ENCODE assay signal across 8 mouse cellular contexts in the genomic region with DNA sequence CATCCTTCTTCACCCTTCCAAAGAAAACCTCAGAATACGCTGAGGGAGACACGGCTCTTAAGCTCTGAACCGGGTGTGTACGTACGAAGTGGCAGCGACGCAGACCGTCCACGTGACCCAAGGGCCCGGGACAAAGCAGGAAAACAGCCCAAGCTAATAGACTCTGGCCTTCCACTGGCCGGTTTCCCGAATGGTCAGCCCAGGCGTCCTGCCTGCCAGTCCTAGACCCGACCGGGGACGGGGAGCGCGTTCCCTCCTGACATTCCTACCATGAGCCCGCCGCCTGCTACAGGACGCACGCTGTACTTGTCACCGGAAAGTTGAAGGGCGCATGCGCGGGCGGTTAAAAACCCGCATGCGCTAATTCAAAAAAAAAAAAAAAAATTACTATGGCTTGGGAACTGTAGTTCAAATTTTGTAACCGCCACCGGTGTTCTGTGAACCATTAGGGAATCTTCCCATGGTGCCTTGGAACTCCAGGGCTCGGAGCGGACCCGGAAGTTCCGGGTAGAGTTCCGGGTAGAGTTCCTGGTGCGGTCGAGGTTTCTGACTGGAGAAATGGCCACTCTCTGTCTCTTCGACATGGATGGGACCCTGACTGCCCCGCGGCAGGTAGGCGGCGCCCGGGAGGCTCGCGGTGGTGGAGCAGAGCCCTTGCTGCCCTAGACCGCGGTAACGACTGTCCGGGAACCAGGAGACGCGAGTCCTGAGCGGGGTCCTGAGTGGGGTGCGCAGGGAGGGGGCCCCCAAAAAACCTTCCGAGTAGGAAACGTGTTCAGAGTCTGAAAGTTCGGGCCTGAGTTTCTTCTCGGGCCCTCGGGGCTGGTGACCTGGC. TPM values are rescaled to one million over a fixed set of nuclear protein-coding genes. Genes with fewer than 3 reads are reported as not detected.
A peak's percentile ranks its signal among the peaks of the same experiment; 100 is the strongest.
DNase-seq lines count a peak whose midpoint lies in the region; ATAC-seq and TF ChIP-seq lines count a peak whose summit lies in the region.

TSS of gene Pmm2 (plus strand) at position 458 of the 835 bp plus-strand sequence.
TSS of gene Tmem186 (minus strand) at position 496 of the 835 bp plus-strand sequence.

- H3K4me3 ChIP-seq in E14TG2a.4 (replicated peaks; ENCODE audit: low read length) = peak within 1 kb of the TSS; percentile 96
- H3K4me3 ChIP-seq in forebrain, embryonic 12.5 days (replicated peaks) = peak within 1 kb of the TSS; percentile 79
- peak within 1 kb of the TSS; percentile 86 for H3K4me3 ChIP-seq in heart, postnatal 0 days (ENCODE audit: low read depth, low read length)
- peak within 1 kb of the TSS; percentile 81 for H3K4me3 ChIP-seq in liver, embryonic 16.5 days (ENCODE audit: low read depth, low read length)
- H3K4me3 ChIP-seq in neural tube, embryonic 13.5 days = peak within 1 kb of the TSS; percentile 83
- peak within 1 kb of the TSS; percentile 99 for H3K4me3 ChIP-seq in testis, adult 2 months (ENCODE audit: control insufficient read depth, low read depth, low read length)

- peak; percentile 85 for DNase-seq in c-Kit-positive CD71-positive TER-119-positive erythroid progenitor cells, embryonic 14.5 days (ENCODE audit: low spot score)
- DNase-seq in heart, postnatal 0 days (ENCODE audit: low spot score) = peak; percentile 95
- DNase-seq in kidney, postnatal 4 days = peak; percentile 85 to 92

- H3K4me1 ChIP-seq in E14TG2a.4 (replicated peaks; ENCODE audit: low read depth, low read length) = peaks cover 60% of the 10 kb centered on the region
- peaks cover 21% of the 10 kb centered on the region for H3K4me1 ChIP-seq in forebrain, embryonic 12.5 days
- H3K4me1 ChIP-seq in heart, postnatal 0 days (ENCODE audit: control insufficient read depth, insufficient read depth) = peaks cover 12% of the 10 kb centered on the region
- H3K4me1 ChIP-seq in liver, embryonic 16.5 days (ENCODE audit: control insufficient read depth, low read depth, low read length) = peaks cover 34% of the 10 kb centered on the region
- peaks cover 31% of the 10 kb centered on the region for H3K4me1 ChIP-seq in neural tube, embryonic 13.5 days (replicated peaks)
- peaks cover 8% of the 10 kb centered on the region for H3K4me1 ChIP-seq in testis, adult 2 months (ENCODE audit: control insufficient read depth, insufficient read depth, low read length)

- H3K36me3 ChIP-seq in E14TG2a.4 (ENCODE audit: insufficient read depth, low read length) = peaks cover 68% of the 10 kb centered on the region
- peaks cover 21% of the 10 kb centered on the region for H3K36me3 ChIP-seq in forebrain, embryonic 12.5 days (replicated peaks)
- peaks cover under 1% of the 10 kb centered on the region for H3K36me3 ChIP-seq in heart, postnatal 0 days (replicated peaks; ENCODE audit: control insufficient read depth, insufficient read depth, low read length)
- peaks cover 8% of the 10 kb centered on the region for H3K36me3 ChIP-seq in liver, embryonic 16.5 days (ENCODE audit: control insufficient read depth, insufficient read depth)
- H3K36me3 ChIP-seq in neural tube, embryonic 13.5 days = peaks cover 19% of the 10 kb centered on the region
- no peaks in the 10 kb centered on the region; the same call in 1 of the 2 replicates for H3K36me3 ChIP-seq in testis, adult 2 months (ENCODE audit: control insufficient read depth, insufficient read depth, low read length)

- H3K9me3 ChIP-seq in E14TG2a.4 (ENCODE audit: low read length) = no peaks in the 10 kb centered on the region
- H3K9me3 ChIP-seq in forebrain, embryonic 12.5 days = no peaks in the 10 kb centered on the region
- H3K9me3 ChIP-seq in heart, postnatal 0 days (replicated peaks; ENCODE audit: control insufficient read depth, low read length) = no peaks in the 10 kb centered on the region
- no peaks in the 10 kb centered on the region for H3K9me3 ChIP-seq in liver, embryonic 16.5 days (replicated peaks; ENCODE audit: control insufficient read depth, low read length)
- no peaks in the 10 kb centered on the region for H3K9me3 ChIP-seq in neural tube, embryonic 13.5 days

- H3K9ac ChIP-seq in forebrain, embryonic 12.5 days = peak within 1 kb of the TSS; percentile 86
- peak within 1 kb of the TSS; percentile 84 for H3K9ac ChIP-seq in heart, postnatal 0 days (replicated peaks; ENCODE audit: low read depth, low read length)
- peak within 1 kb of the TSS; percentile 95 for H3K9ac ChIP-seq in liver, embryonic 16.5 days (ENCODE audit: low read depth, low read length)
- H3K9ac ChIP-seq in neural tube, embryonic 13.5 days = peak within 1 kb of the TSS; percentile 84

- under 1% methylated on average over 59 of the region's 59 CpGs for WGBS in forebrain, embryonic 12.5 days
- WGBS in heart, postnatal 0 days = under 1% methylated on average over 59 of the region's 59 CpGs
- under 1% methylated on average over 59 of the region's 59 CpGs for WGBS in liver, embryonic 16.5 days (ENCODE audit: insufficient replicate concordance)
- under 1% methylated on average over 59 of the region's 59 CpGs for WGBS in neural tube, embryonic 13.5 days

- no peak for TF ChIP-seq CTCF in E14TG2a.4 (conservative IDR thresholded peaks at IDR 0.05; ENCODE audit: low read length)
- TF ChIP-seq CTCF in heart, postnatal 0 days (IDR thresholded peaks at IDR 0.05; ENCODE audit: low read depth) = 0 out of 2 replicates have a peak, but pooled peaks have one; percentile 3
- no peak for TF ChIP-seq CTCF in testis, adult 2 months (IDR thresholded peaks at IDR 0.05; ENCODE audit: control insufficient read depth, insufficient read depth, insufficient replicate concordance, low read depth, low read length)

- TF ChIP-seq POLR2A in testis, adult 2 months (IDR thresholded peaks at IDR 0.05; ENCODE audit: control insufficient read depth, low read depth, low read length) = peak; percentile 59

- H3K27ac ChIP-seq in forebrain, embryonic 12.5 days = peak within 1 kb of the TSS; percentile 88
- peak within 1 kb of the TSS; percentile 91 for H3K27ac ChIP-seq in heart, postnatal 0 days (ENCODE audit: low read depth)
- H3K27ac ChIP-seq in liver, embryonic 16.5 days (ENCODE audit: low read length) = peak within 1 kb of the TSS; percentile 95
- H3K27ac ChIP-seq in neural tube, embryonic 13.5 days (replicated peaks) = peak within 1 kb of the TSS; percentile 83
- H3K27ac ChIP-seq in testis, adult 2 months (ENCODE audit: control insufficient read depth, insufficient read depth, low read depth, low read length) = peak within 1 kb of the TSS; percentile 98

- H3K4me2 ChIP-seq in forebrain, embryonic 12.5 days = peak within 1 kb of the TSS; percentile 89
- peak within 1 kb of the TSS; percentile 82 for H3K4me2 ChIP-seq in heart, postnatal 0 days (ENCODE audit: low read depth, low read length)
- H3K4me2 ChIP-seq in liver, embryonic 16.5 days (ENCODE audit: low read depth, low read length) = peak within 1 kb of the TSS; percentile 79
- H3K4me2 ChIP-seq in neural tube, embryonic 13.5 days = peak within 1 kb of the TSS; percentile 96

- H3K27me3 ChIP-seq in E14TG2a.4 (ENCODE audit: insufficient read depth, low read length) = no peaks in the 10 kb centered on the region
- H3K27me3 ChIP-seq in forebrain, embryonic 12.5 days = no peaks in the 10 kb centered on the region
- H3K27me3 ChIP-seq in heart, postnatal 0 days (ENCODE audit: control insufficient read depth, insufficient read depth, low read length) = no peaks in the 10 kb centered on the region
- H3K27me3 ChIP-seq in liver, embryonic 16.5 days (ENCODE audit: control insufficient read depth, insufficient read depth, low read depth, low read length) = no peaks in the 10 kb centered on the region
- H3K27me3 ChIP-seq in neural tube, embryonic 13.5 days = no peaks in the 10 kb centered on the region
- no peaks in the 10 kb centered on the region for H3K27me3 ChIP-seq in testis, adult 2 months (ENCODE audit: control insufficient read depth, insufficient read depth, low read length)

- peak; percentile 54; the same call in 1 of the 2 replicates for TF ChIP-seq EP300 in heart, postnatal 0 days (IDR thresholded peaks at IDR 0.05; ENCODE audit: low read depth)

- peak; percentile 92 for ATAC-seq in forebrain, embryonic 12.5 days (ENCODE audit: low FRiP score)
- ATAC-seq in heart, postnatal 0 days (ENCODE audit: insufficient read depth, low read depth) = peak; percentile 93
- ATAC-seq in liver, embryonic 16.5 days (ENCODE audit: low read depth) = peak; percentile 85
- peak; percentile 95 for ATAC-seq in neural tube, embryonic 13.5 days (ENCODE audit: low read depth)

RNA-seq across cellular contexts. Expression of gene Pmm2, which starts in this region (rescaled TPM):
- polyA plus RNA-seq in forebrain, embryonic 12.5 days (2016; fragmentation: Nextera tagmentation; extraction: Ambion mirVana) = 46.7 and 54.1 TPM in 2 replicates
- total RNA-seq in heart, postnatal 0 days (2014; rRNA removed; ENCODE audit: low replicate concordance) = 26.2 and 26.8 TPM in 2 replicates
- 34.4 and 36.6 TPM in 2 replicates for polyA plus RNA-seq in heart, postnatal 0 days (2015; fragmentation: Nextera tagmentation; extraction: Ambion mirVana)
- 29.5 and 30.1 TPM in 2 replicates for polyA plus RNA-seq in liver, embryonic 16.5 days (2015; fragmentation: Nextera tagmentation; extraction: Ambion mirVana)
- polyA plus RNA-seq in neural tube, embryonic 13.5 days (2015; fragmentation: Nextera tagmentation; extraction: Ambion mirVana) = 37.0 and 43.3 TPM in 2 replicates
- 58.5 and 60.2 TPM in 2 replicates for polyA plus RNA-seq in testis, adult 2 months (2012; rRNA removed)

RNA-seq across cellular contexts. Expression of gene Tmem186, which starts in this region (rescaled TPM):
- polyA plus RNA-seq in forebrain, embryonic 12.5 days (2016; fragmentation: Nextera tagmentation; extraction: Ambion mirVana) = 24.3 and 25.4 TPM in 2 replicates
- total RNA-seq in heart, postnatal 0 days (2014; rRNA removed; ENCODE audit: low replicate concordance) = 14.3 and 21.8 TPM in 2 replicates
- 13.8 and 14.8 TPM in 2 replicates for polyA plus RNA-seq in heart, postnatal 0 days (2015; fragmentation: Nextera tagmentation; extraction: Ambion mirVana)
- 8.9 and 9.7 TPM in 2 replicates for polyA plus RNA-seq in liver, embryonic 16.5 days (2015; fragmentation: Nextera tagmentation; extraction: Ambion mirVana)
- 19.0 and 20.6 TPM in 2 replicates for polyA plus RNA-seq in neural tube, embryonic 13.5 days (2015; fragmentation: Nextera tagmentation; extraction: Ambion mirVana)
- 11.0 and 11.1 TPM in 2 replicates for polyA plus RNA-seq in testis, adult 2 months (2012; rRNA removed)

Comparison
In these comparisons a context has a peak if more than half of its experiments do, and no peak if none do; other contexts are left out.
1. Peak in every context shown above with its lines: DNase-seq, ATAC-seq, H3K4me3 ChIP-seq and H3K27ac ChIP-seq.